ENCODE assay signal across 14 mouse cellular contexts in the genomic region with DNA sequence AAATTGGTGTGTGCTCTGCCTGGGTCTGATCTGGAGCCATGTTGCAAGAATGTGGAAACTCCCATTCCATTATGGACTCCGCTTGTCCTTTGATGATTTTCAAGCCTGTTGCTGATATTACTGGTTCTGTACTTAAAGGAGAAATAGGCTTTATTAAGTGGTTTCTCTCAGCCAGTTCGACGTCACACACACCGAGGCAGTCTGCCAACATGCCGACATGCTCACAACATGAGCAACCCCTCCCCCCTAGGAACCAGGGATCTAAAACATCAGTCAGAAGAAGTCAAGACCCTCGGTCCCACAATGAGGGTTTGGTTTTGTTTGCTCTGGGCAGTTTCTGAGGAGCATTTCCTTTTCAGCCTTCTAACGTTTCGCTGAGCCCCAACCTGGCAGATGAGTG. TPM values are rescaled to one million over a fixed set of nuclear protein-coding genes. Genes with fewer than 3 reads are reported as not detected.
DNase-seq lines count a peak whose midpoint lies in the region; ATAC-seq and TF ChIP-seq lines count a peak whose summit lies in the region.
"Had no signal": no experiment of that assay in that cellular context is flagged by ENCODE, and none has a peak within 500 bp of the region (broad histone marks: within the 10 kb centered on the region; RNA-seq: fewer than 3 reads in every experiment).

No protein-coding gene starts in this region.

- H3K9me3 ChIP-seq in heart, embryonic 15.5 days (replicated peaks), result no peaks in the 10 kb centered on the region
- no peaks in the 10 kb centered on the region for H3K9me3 ChIP-seq in lung, postnatal 0 days (ENCODE audit: low read length)
- H3K9me3 ChIP-seq in embryonic facial prominence, embryonic 13.5 days, result no peaks in the 10 kb centered on the region
- H3K9me3 ChIP-seq: limb, embryonic 12.5 days; megakaryocyte, embryonic 14.5 days had no signal

- no peak overlapping the region for H3K9ac ChIP-seq in heart, embryonic 15.5 days
- H3K9ac ChIP-seq in lung, postnatal 0 days (replicated peaks; ENCODE audit: low read depth), result no peak overlapping the region
- no peak overlapping the region for H3K9ac ChIP-seq in embryonic facial prominence, embryonic 13.5 days
- H3K9ac ChIP-seq: limb, embryonic 12.5 days had no signal

- H3K27me3 ChIP-seq in heart, embryonic 15.5 days, result no peaks in the 10 kb centered on the region
- no peaks in the 10 kb centered on the region for H3K27me3 ChIP-seq in lung, postnatal 0 days (replicated peaks; ENCODE audit: insufficient read depth, low read length)
- H3K27me3 ChIP-seq in embryonic facial prominence, embryonic 13.5 days, result no peaks in the 10 kb centered on the region
- H3K27me3 ChIP-seq: CH12.LX; limb, embryonic 12.5 days; megakaryocyte, embryonic 14.5 days had no signal

- peaks cover 34% of the 10 kb centered on the region for H3K4me1 ChIP-seq in heart, embryonic 15.5 days (replicated peaks)
- H3K4me1 ChIP-seq in lung, postnatal 0 days (ENCODE audit: insufficient read depth, low read depth, low read length), result no peaks in the 10 kb centered on the region; the same call in 1 of the 2 replicates
- no peaks in the 10 kb centered on the region for H3K4me1 ChIP-seq in lung, adult 2 months (ENCODE audit: control insufficient read depth, insufficient read depth, low read length)
- peaks cover 62% of the 10 kb centered on the region for H3K4me1 ChIP-seq in embryonic facial prominence, embryonic 13.5 days

- no peak for ATAC-seq in heart, embryonic 15.5 days (replicated peaks; ENCODE audit: insufficient number of reproducible peaks, insufficient read depth, low FRiP score, low read depth)
- ATAC-seq in lung, postnatal 0 days, result no peak; the same call in 1 of the 2 replicates
- no peak for ATAC-seq in embryonic facial prominence, embryonic 13.5 days (ENCODE audit: insufficient number of reproducible peaks, insufficient read depth, low FRiP score, low TSS enrichment, low read depth)

- H3K27ac ChIP-seq in heart, embryonic 15.5 days, result peak overlapping the region; percentile 84
- H3K27ac ChIP-seq in lung, postnatal 0 days (ENCODE audit: low read length), result no peak overlapping the region
- peak overlapping the region; percentile 44 for H3K27ac ChIP-seq in embryonic facial prominence, embryonic 13.5 days

- no peak for TF ChIP-seq POLR2A in lung, adult 2 months (IDR thresholded peaks at IDR 0.05; ENCODE audit: borderline replicate concordance, extremely low read depth, low read depth, low read length)

- H3K36me3 ChIP-seq in heart, embryonic 15.5 days, result no peaks in the 10 kb centered on the region
- H3K36me3 ChIP-seq in lung, postnatal 0 days (ENCODE audit: insufficient read depth, low read length), result no peaks in the 10 kb centered on the region
- H3K36me3 ChIP-seq in embryonic facial prominence, embryonic 13.5 days, result 0 out of 2 replicates have a peak, but pooled peaks cover 5% of the 10 kb centered on the region

- H3K4me2 ChIP-seq in heart, embryonic 15.5 days, result no peak overlapping the region
- H3K4me2 ChIP-seq in lung, postnatal 0 days (replicated peaks; ENCODE audit: low read depth, low read length), result no peak overlapping the region
- H3K4me2 ChIP-seq in embryonic facial prominence, embryonic 13.5 days, result no peak overlapping the region

- WGBS in heart, embryonic 15.5 days, result 29% methylated on average over 8 of the region's 8 CpGs
- WGBS in lung, postnatal 0 days, result 32% methylated on average over 8 of the region's 8 CpGs
- 42% methylated on average over 8 of the region's 8 CpGs for WGBS in lung, adult 2 months
- WGBS in embryonic facial prominence, embryonic 13.5 days, result 31% methylated on average over 8 of the region's 8 CpGs

- no peak overlapping the region for H3K4me3 ChIP-seq in heart, embryonic 15.5 days
- H3K4me3 ChIP-seq in lung, postnatal 0 days (ENCODE audit: low read depth, low read length), result no peak overlapping the region
- H3K4me3 ChIP-seq in lung, adult 2 months (replicated peaks; ENCODE audit: extremely low read depth, low read depth, low read length), result no peak overlapping the region
- H3K4me3 ChIP-seq in embryonic facial prominence, embryonic 13.5 days, result no peak overlapping the region
- H3K4me3 ChIP-seq: limb, embryonic 12.5 days; megakaryocyte, embryonic 14.5 days had no signal

- DNase-seq in heart, adult 8-10 months (ENCODE audit: low spot score), result no peak
- DNase-seq in lung, postnatal 0 days (ENCODE audit: low spot score), result peak; percentile 31
- DNase-seq in lung, adult 2 months, result no peak
- DNase-seq in lung, postnatal 36 days, result peak; percentile 9
- DNase-seq in layer of hippocampus, adult 9-10 months (ENCODE audit: low spot score), result no peak
- DNase-seq in thymus, postnatal 10 days (ENCODE audit: low spot score in 2 of 2), result no peak
- DNase-seq: adrenal gland, postnatal 36 days; cerebellum, adult 8-10 months; layer of hippocampus, adult 9-11 months had no signal

- no peak for TF ChIP-seq EP300 in lung, postnatal 0 days (IDR thresholded peaks at IDR 0.05)

- TF ChIP-seq CTCF in lung, postnatal 0 days (IDR thresholded peaks at IDR 0.05), result no peak
- TF ChIP-seq CTCF in lung, adult 2 months (IDR thresholded peaks at IDR 0.05; ENCODE audit: insufficient read depth, low read length), result no peak

RNA-seq across cellular contexts. Expression of gene Adcy5, which starts 45.5 kb away (rescaled TPM):
- 9.2 and 9.7 TPM in 2 replicates for polyA plus RNA-seq in heart, embryonic 15.5 days (2015; fragmentation: Nextera tagmentation; extraction: Ambion mirVana)
- total RNA-seq in heart, adult 8-10 months (2022), result 10 to 100 TPM; 51.4 to 56.2 (median 54.6) TPM
- 0.48 and 0.63 TPM in 2 replicates for polyA plus RNA-seq in lung, postnatal 0 days (2015; fragmentation: Nextera tagmentation; extraction: Ambion mirVana)
- polyA plus RNA-seq in lung, adult 2 months (2012; rRNA removed), result 17.5 and 18.3 TPM in 2 replicates
- 3.0 and 3.9 TPM in 2 replicates for polyA plus RNA-seq in embryonic facial prominence, embryonic 13.5 days (2015; fragmentation: Nextera tagmentation; extraction: Ambion mirVana)

Comparison
In these comparisons a context has a peak if more than half of its experiments do, and no peak if none do; other contexts are left out.
1. DNase-seq: peak in lung, postnatal 0 days (single experiment) and lung, postnatal 36 days (single experiment); none in heart, adult 8-10 months (single experiment), lung, adult 2 months (single experiment), layer of hippocampus, adult 9-10 months (single experiment) and thymus, postnatal 10 days (0 of 2).